21 mouse cellular contexts compared by ENCODE assay signal in genomic region chr14:102908990-102909389, GRCm38 (mm10).
DNase-seq lines count a peak whose midpoint lies in the region; ATAC-seq lines count a peak whose summit lies in the region.
"Had no signal": no experiment of that assay in that cellular context is flagged by ENCODE, and none has a peak within 500 bp of the region (broad histone marks: within the 10 kb centered on the region; RNA-seq: fewer than 3 reads in every experiment).

No protein-coding gene starts in this region.

- DNase-seq in cerebellum, adult 11-12 months: peak; percentile 32
- no peak for DNase-seq in cerebellum, postnatal 4 days (ENCODE audit: low spot score in 2 of 2)
- DNase-seq in kidney, postnatal 4 days: peak; percentile 12 to 33
- no peak for DNase-seq in kidney, adult 8-10 months
- DNase-seq in cerebellum, adult 8-10 months: peak; percentile 30
- peak; percentile 52 to 57 for DNase-seq in cerebellum, postnatal 36 days
- DNase-seq in layer of hippocampus, adult 11-12 months (ENCODE audit: low spot score): no peak
- DNase-seq: adrenal gland, postnatal 25 days; gastrocnemius, postnatal 25 days; heart, adult 18-20 months; kidney, adult 2 months; kidney, postnatal 10 days; liver, postnatal 0 days; lung, postnatal 36 days; thymus, postnatal 14 days had no signal

- ATAC-seq in frontal cortex, adult (ENCODE audit: low TSS enrichment): no peak
- ATAC-seq: forebrain, embryonic 13.5 days; hindbrain, embryonic 16.5 days; liver, embryonic 12.5 days; liver, postnatal 0 days; midbrain, embryonic 13.5 days; Patski had no signal

Comparison
In these comparisons a context has a peak if more than half of its experiments do, and no peak if none do; other contexts are left out.
1. DNase-seq: peak in cerebellum, adult 11-12 months (single experiment), kidney, postnatal 4 days (2 of 2), cerebellum, adult 8-10 months (single experiment) and cerebellum, postnatal 36 days (2 of 2); none in cerebellum, postnatal 4 days (0 of 2), kidney, adult 8-10 months (0 of 2) and layer of hippocampus, adult 11-12 months (single experiment).